Mouse (Mus musculus): ENCODE measurements around the gene Acox1. TPM values are rescaled to one million over a fixed set of nuclear protein-coding genes. Genes with fewer than 3 reads are reported as not detected.
A peak's percentile ranks its signal among the peaks of the same experiment; 100 is the strongest.

The Acox1 gene
- total RNA-seq, 2 experiments from 2014 or later, result 101 to 116 TPM

- DNase-seq, result no peak
- intact Hi-C loops (cut with DNase I), result loop anchor here (5.0 to 10.0 kb wide), 2 partner anchors 197 to 331 kb away; partner anchors contain the start of gene Qrich2
Measured at GRCm38 (mm10) chr11:116134171-116134570, 64.7 kb downstream of the Acox1 start.

GRCm38 (mm10) chr11:116133497-116133896 lies 65.3 kb downstream of the Acox1 start:
- intact Hi-C loops (cut with DNase I), result loop anchor here (5.0 to 10.0 kb wide), 2 partner anchors 196 to 331 kb away; partner anchors contain the start of gene Qrich2
- no peak for DNase-seq

DNA sequence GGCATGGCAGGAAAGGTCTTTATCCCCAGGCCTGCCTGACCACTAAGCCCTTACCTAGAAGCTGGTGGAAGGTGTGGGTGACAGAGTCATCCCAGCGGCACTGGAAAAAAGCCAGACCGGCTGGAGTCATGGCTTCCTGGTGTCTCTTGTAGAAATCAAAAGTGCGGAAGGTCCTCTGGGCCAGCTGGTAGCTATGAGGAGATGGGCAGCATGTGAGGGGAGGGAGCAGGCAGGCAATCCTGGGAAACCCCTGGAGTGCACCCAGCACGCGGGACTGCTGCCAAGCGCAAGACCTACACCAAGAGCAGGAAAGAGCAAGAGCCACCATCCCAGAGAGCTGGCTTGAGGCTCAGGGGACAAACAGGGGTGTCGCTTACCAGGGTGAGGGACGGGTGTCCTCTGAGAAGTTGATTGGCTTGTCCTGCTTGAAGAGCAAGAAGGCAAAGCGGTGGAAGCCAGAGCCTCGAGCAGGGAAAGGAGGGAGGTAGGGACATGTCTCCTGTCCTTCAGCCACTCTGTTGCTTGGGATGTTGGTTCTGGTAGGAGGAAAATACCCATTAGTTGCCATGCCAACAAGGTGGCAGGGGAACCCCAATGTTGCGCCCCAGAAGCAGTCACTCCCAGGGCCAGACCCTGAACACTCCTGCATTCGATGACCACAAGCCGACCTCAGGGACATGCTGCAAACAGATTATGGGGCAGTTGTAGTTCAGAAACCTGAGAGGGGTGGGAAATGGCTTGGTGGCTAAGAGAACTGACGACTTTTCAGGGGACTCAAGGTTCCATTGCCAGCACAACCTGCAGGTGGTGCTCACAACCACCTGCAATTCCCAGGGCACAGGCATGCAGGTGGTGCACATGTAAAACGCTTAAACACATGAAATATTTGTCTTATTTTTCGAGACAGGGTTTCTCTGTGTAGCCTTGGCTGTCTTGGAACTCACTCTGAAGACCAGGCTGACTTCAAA lies 66.2 kb downstream of the Acox1 start:
- intact Hi-C loops (cut with DNase I), result loop anchor here (5.0 to 10.0 kb wide), 2 partner anchors 195 to 332 kb away; partner anchors contain the start of gene Qrich2
- DNase-seq, result peak in 1 of 2 experiments; percentile 37

GRCm38 (mm10) chr11:116131349-116132170 lies 67.3 kb downstream of the Acox1 start:
- DNase-seq, result no peak
- intact Hi-C loops (cut with DNase I), result loop anchor here (2.0 to 10.0 kb wide), 3 partner anchors 101 to 333 kb away; partner anchors contain the start of genes Qrich2 and Unk

DNA sequence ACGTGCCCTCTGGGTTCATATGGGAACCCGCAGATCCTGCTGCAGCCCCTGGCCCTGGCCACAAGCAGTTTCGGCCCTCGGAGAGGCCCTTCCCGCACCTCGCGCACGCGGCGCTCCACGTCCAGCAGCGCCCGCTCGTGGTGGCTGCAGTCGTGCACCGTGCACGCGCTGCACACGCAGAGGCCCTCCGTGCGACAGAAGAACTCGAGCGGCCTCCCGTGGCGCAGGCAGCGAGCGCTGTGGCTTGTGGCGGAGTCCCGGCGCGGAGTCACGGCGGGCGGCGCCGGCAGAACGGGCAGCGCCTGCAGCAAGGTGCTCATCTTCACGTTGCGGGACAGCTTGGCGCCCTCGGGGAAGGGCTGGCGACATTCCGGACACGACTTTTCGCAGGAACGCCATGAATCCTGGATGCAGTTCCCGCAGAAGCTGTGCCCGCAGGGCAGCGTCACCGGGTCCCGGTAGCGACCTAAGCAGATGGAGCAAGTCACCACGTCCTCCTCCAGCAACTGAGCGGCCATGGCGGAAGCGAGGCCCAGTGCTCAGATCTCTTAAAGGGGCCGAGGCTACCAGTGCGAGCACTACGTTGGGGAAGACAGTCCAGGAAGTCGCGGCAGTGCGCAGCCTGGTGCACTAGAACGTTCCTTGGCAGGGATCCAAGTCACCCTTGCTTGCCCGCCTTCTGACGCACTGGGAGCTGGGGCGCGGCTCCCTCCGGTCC lies 68.2 kb downstream of the Acox1 start, which contains the start of gene Trim65:
TSS of gene Trim65 (minus strand) at position 641 of the 718 bp plus-strand sequence.
- DNase-seq, result peak; percentile 91 to 93
- intact Hi-C loops (cut with DNase I), result loop anchor here (2.0 to 10.0 kb wide), 3 partner anchors 100 to 334 kb away; partner anchors contain the start of genes Qrich2 and Unk

- no peak for DNase-seq
- intact Hi-C loops (cut with DNase I), result loop anchor here (1.0 to 10.0 kb wide), 5 partner anchors 19 to 335 kb away; partner anchors contain the start of genes Qrich2 and Unk
Measured at GRCm38 (mm10) chr11:116129993-116130487, 68.8 kb downstream of the Acox1 start.

DNA sequence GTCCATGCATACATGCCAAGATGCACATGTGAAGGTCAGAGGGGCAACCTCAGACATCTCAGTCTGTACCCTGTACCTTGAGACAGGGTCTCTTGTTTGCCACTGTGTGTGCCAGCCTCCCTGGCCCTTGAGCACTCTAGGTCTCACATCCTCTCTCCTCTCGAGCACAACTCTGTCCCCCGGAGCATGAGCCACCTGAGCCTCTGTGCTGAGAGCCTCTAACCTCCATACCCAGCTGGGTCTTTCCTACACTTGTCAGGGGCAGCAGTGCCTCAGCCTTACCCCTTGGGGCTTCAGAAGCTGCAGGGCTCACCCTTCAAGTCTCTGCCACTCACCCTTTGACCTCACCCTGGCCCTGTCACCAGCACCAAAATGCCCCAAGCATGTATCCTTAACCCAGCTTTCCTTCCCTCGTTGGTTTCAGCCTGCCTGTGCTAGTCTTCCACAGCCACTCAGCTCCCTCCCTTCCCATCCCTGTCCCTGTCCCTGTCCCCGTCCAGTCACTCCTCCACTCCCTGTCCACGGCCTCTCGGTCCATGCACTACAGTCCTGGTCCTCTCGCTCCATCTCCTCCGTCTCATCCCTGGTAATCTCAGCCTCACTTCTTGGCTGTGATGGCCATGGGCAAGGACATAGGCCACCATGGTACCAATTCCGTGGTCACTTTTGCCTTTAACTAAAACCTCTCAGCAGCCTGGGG lies 69.6 kb downstream of the Acox1 start:
- intact Hi-C loops (cut with DNase I), result loop anchor here (1.0 to 2.0 kb wide), 2 partner anchors 18 to 41 kb away; no protein-coding TSS in a partner anchor
- DNase-seq, result no peak

GRCm38 (mm10) chr11:116127986-116128385 lies 70.9 kb downstream of the Acox1 start:
- intact Hi-C loops (cut with DNase I), result loop anchor here (2.0 kb wide), 1 partner anchor 17 kb away; no protein-coding TSS in a partner anchor
- peak in 1 of 2 experiments; percentile 37 for DNase-seq

DNA sequence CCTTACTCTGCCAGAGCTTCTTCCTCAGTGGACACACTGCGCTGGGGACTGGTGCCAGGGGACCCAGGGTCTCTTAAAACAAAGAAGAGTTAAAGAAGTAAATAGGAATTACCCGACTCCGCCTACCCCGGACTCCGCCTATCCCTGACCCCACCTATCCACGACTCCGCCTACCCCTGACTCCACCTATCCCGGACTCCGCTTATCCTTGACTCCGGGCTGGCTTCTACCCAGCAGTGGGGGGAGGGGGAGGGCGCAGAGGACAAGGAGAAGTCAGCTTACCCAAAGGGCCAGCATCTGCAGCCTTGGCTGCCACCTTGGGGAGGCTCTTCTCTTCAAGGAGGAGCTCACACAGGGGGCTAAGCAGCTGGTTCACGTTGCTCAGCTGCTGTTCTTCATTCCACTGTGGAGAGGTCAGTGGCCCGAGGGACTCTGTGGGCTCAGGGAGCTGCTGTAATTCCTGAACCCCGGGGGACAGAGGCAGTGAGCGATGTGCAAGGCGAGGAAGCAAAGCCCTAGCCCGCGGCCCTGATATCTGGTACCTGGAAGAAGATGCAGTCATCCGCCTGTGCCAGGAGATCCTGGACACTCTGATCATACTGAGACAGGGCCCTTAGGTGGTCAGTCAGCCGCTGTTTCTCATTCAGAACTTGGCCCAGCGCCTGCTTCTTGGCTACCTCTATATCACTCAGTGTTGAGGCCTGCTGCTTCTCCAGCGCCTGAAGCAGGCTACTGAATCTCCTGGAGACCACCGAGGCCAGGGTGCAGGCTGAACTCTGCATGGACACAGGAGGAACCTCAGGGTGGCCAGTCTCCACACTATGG lies 71.5 kb downstream of the Acox1 start, which contains the start of gene Trim47:
TSS of gene Trim47 (minus strand) at position 55 of the 825 bp plus-strand sequence.
- peak; percentile 79 to 90 for DNase-seq
- intact Hi-C loops (cut with DNase I), result no loop called here

GRCm38 (mm10) chr11:116126261-116126660 lies 72.6 kb downstream of the Acox1 start:
- intact Hi-C loops (cut with DNase I), result no loop called here
- DNase-seq, result no peak

Other genes with a start within 250 kb of the Acox1 start
- gene Itgb4, start 224.3 kb downstream of the Acox1 start, total RNA-seq (2021), result 1 to 10 TPM; 4.3 to 4.5 TPM
- gene Galk1, start 186.3 kb downstream of the Acox1 start, total RNA-seq (2021), result 10 to 100 TPM; 18.6 to 19.3 TPM
- 100 to 1,000 TPM; 184 to 193 TPM for gene H3f3b, start 171.1 kb downstream of the Acox1 start, total RNA-seq (2021)
- gene Unk, start 168.7 kb downstream of the Acox1 start, total RNA-seq (2021), result 10 to 100 TPM; 12.2 to 12.9 TPM
- 1 to 10 TPM in 1 of 2 experiments, under 1 TPM in 1; 0.81 to 1.7 TPM for gene Unc13d, start 121.1 kb downstream of the Acox1 start, total RNA-seq (2021)
- 10 to 100 TPM; 83.6 to 89.5 TPM for gene Wbp2, start 112.0 kb downstream of the Acox1 start, total RNA-seq (2021)
- gene Trim47, start 71.8 kb downstream of the Acox1 start, total RNA-seq (2021), result 10 to 100 TPM; 46.3 to 46.9 TPM
- 1 to 10 TPM; 7.3 to 8.2 TPM for gene Trim65, start 67.9 kb downstream of the Acox1 start, total RNA-seq (2021)
- 10 to 100 TPM; 55.5 to 56.3 TPM for gene Mrpl38, start 60.2 kb downstream of the Acox1 start, total RNA-seq (2021)
- gene Fbf1, start 30.9 kb downstream of the Acox1 start, total RNA-seq (2021), result 10 to 100 TPM; 15.1 to 17.2 TPM
- gene Ten1, start 190 bp downstream of the Acox1 start, total RNA-seq (2021), result 10 to 100 TPM; 22.2 to 27.0 TPM
- under 1 TPM; 0.83 to 0.93 TPM for gene Evpl, start 39.0 kb upstream of the Acox1 start, total RNA-seq (2021)
- gene Srp68, start 75.2 kb upstream of the Acox1 start, total RNA-seq (2021), result 10 to 100 TPM; 54.4 to 55.6 TPM
- gene Galr2, start 81.9 kb upstream of the Acox1 start, total RNA-seq (2021), result not detected
- gene Exoc7, start 108.2 kb upstream of the Acox1 start, total RNA-seq (2021), result 10 to 100 TPM; 44.3 to 52.3 TPM
- gene Foxj1, start 136.4 kb upstream of the Acox1 start, total RNA-seq (2021), result 1 to 10 TPM in 1 of 2 experiments, under 1 TPM in 1; 0.07 to 1.5 TPM
- gene Rnf157, start 214.0 kb upstream of the Acox1 start, total RNA-seq (2021), result 1 to 10 TPM; 5.8 to 8.8 TPM
- 10 to 100 TPM; 41.2 to 42.9 TPM for gene Ubald2, start 235.0 kb upstream of the Acox1 start, total RNA-seq (2021)

All from heart, postnatal 14 days (tissue).